Mouse (Mus musculus) midbrain, embryonic 10.5 days (tissue): ENCODE measurements at regions not wholly inside any gene's neighbourhood (a gene's known extent, or its start where the extent isn't known, plus 50 kb on each side); places are given as distances from the start of the nearest gene placed in this dataset.

Source experiments
- DNase-seq: peaks from one replicate; pipeline ENCODE4 v3.0.0-alpha.2; 2017; ENCODE audit warnings: low spot score
- H3K27ac ChIP-seq: fragments of 300-500 bp; sonication (generic); replicated peaks from 2 replicates; pipeline ENCODE4 v1.5.1; 2016; ENCODE audit warnings: mild to moderate bottlenecking
- H3K27me3 ChIP-seq: fragments of 300-500 bp; sonication (generic); 2 replicates; pipeline ENCODE4 v1.6.1; 2016; ENCODE audit warnings: low read depth, mild to moderate bottlenecking; ENCODE audit not compliant: poor library complexity, severe bottlenecking
- H3K36me3 ChIP-seq: fragments of 300-500 bp; sonication (generic); 2 replicates; pipeline ENCODE4 v1.6.1; 2016; ENCODE audit warnings: mild to moderate bottlenecking, moderate library complexity
- H3K4me1 ChIP-seq: fragments of 300-500 bp; sonication (generic); 2 replicates; pipeline ENCODE4 v1.6.1; 2016
- H3K4me3 ChIP-seq: fragments of 300-500 bp; sonication (generic); 2 replicates; pipeline ENCODE4 v1.5.1; 2016; ENCODE audit warnings: mild to moderate bottlenecking, moderate library complexity
- H3K9me3 ChIP-seq: fragments of 300-500 bp; sonication (generic); replicated peaks from 2 replicates; pipeline ENCODE4 v1.6.1; 2016; ENCODE audit warnings: mild to moderate bottlenecking
- WGBS: fragments of 180-500 bp; shearing (Covaris S2); methylation state at CpG from one replicate; pipeline ENCODE4 v1.1.7; 2016; 5-methylcytosine and 5-hydroxymethylcytosine counted together

- no peak overlapping the region for H3K27ac ChIP-seq
- H3K9me3 ChIP-seq: no peaks in the 10 kb centered on the region
- no peaks in the 10 kb centered on the region for H3K4me1 ChIP-seq
- DNase-seq: no peak
- WGBS: 91% methylated on average over 10 of the region's 10 CpGs
- no peaks in the 10 kb centered on the region for H3K36me3 ChIP-seq
- H3K27me3 ChIP-seq: no peaks in the 10 kb centered on the region
- no peak overlapping the region for H3K4me3 ChIP-seq
These were observed 62.8 kb upstream of the Fstl4 start for GRCm38 (mm10) chr11:52701682-52702081.

- Histone ChIP-seq H3K9me3 (no peaks in the 10 kb centered on the region), H3K36me3 (no peaks in the 10 kb centered on the region), H3K4me1 (no peaks in the 10 kb centered on the region), H3K27ac (no peak overlapping the region), H3K27me3 (no peaks in the 10 kb centered on the region), H3K4me3 (no peak overlapping the region)
- no peak for DNase-seq
- 90% methylated on average over 4 of the region's 4 CpGs for WGBS
These were observed 61.0 kb upstream of the Fstl4 start for GRCm38 (mm10) chr11:52703391-52703790.
